Mouse (Mus musculus) lung, postnatal 0 days (tissue): ENCODE results near the gene Egln2.

Experiments used
- CTCF ChIP-seq: IDR thresholded peaks from 2 replicates; pipeline ENCODE4 v1.5.1; 2016; ENCODE audit warnings: antibody characterized with exemption, mild to moderate bottlenecking
- EP300 ChIP-seq: IDR thresholded peaks from 2 replicates; pipeline ENCODE4 v1.6.1; 2016; ENCODE audit warnings: antibody characterized with exemption, mild to moderate bottlenecking, control low read depth

- TF ChIP-seq CTCF (peak; percentile 82), EP300 (no peak)
These were observed 18.4 kb upstream of the Egln2 start for GRCm38 (mm10) chr7:27184964-27185363.
